Mouse (Mus musculus) ZHBTc4 (cell line): ENCODE measurements at regions not wholly inside any gene's neighbourhood (a gene's known extent, or its start where the extent isn't known, plus 50 kb on each side); places are given as distances from the start of the nearest gene placed in this dataset.

Experiments
- DNase-seq: peaks from one replicate; pipeline ENCODE4 v3.0.0-alpha.2; 2011; ENCODE audit warnings: low read depth, low spot score

- no peak for DNase-seq
These were observed 166.0 kb downstream of the Mreg start for GRCm38 (mm10) chr1:72046072-72046471.

- DNase-seq = peak; percentile 56
These were observed 173.6 kb downstream of the Mreg start for GRCm38 (mm10) chr1:72038518-72038917.

DNA sequence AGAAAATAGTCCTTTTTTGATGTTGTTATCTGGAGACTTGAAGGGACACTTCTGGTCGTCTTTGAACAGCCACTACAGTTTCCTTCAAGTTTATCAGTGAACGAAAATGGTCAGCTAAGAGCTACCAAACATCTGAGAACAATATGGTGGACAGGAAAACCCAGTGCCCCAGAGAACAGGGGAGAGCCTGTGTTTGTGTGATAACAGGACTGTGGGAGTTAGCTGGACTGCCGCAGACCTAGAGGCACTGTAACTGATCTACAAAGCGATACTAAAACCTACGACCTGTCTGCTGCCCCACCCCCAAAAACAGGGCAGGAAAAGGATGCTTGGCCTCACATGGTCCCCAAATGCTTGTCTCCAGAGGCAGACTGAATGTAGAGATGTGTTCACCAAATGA is 175.5 kb downstream of the Mreg start:
- DNase-seq = no peak

DNA sequence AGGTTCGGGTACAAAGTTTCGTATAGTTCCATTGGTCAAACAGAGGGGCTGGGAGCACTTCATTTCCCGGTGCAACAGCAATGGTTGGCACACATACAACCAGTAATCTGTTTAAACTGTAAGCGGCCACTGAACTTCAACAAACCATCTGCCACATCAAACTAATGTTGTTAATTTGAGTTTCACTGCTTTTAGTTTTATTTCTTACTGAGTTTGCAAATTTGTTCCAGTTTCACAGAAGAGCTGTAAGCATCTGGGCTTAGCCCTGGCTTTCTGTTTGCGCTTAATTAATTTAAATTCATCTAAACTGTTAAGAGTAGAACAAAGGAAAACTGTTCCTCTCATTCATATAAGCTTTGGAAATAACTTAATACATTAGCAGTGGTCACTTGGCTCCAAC is 176.0 kb downstream of the Mreg start:
- no peak for DNase-seq

GRCm38 (mm10) chr1:72033941-72034340 is 178.2 kb downstream of the Mreg start:
- no peak for DNase-seq

DNA sequence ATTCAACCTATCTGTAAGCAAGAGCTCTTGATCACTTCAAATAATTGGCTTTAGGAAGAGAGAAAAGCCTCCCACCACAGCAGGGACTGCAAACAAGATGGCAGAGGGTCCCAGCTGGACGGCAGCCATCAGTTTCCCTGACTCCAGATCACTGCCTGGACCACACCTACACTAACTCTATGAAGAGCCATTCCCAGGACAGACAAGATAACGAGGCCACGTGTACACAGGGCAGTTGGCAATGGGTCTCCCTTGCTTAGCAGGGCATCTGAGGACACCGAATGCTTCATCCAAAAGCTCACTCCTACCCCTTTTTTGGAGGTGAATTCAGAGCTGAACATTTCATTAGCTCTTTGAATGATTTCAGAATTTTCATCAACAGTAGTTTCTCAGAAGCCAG is 179.9 kb downstream of the Mreg start:
- no peak for DNase-seq

GRCm38 (mm10) chr1:72030763-72031405 is 181.2 kb downstream of the Mreg start:
- no peak for DNase-seq

DNA sequence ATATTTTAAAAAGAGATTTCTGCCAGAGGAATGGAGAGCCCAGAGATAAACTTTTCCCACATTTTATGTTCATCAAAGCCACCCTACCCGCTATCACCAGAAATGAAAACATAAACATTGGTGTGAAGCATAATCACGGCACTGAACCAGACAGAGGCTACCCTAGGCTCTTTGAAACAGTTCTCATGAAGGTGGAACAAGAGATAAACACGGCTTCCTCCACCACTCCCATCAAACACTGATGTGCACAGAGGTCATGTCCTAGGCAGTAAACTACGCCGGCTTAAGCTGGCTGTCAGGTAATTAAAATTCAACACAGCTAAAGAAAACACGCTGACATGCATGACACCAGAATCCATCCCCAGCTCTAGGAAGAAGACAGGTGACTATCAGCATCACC is 182.5 kb downstream of the Mreg start:
- no peak for DNase-seq

GRCm38 (mm10) chr1:72026861-72027260 is 185.2 kb downstream of the Mreg start:
- no peak for DNase-seq

DNA sequence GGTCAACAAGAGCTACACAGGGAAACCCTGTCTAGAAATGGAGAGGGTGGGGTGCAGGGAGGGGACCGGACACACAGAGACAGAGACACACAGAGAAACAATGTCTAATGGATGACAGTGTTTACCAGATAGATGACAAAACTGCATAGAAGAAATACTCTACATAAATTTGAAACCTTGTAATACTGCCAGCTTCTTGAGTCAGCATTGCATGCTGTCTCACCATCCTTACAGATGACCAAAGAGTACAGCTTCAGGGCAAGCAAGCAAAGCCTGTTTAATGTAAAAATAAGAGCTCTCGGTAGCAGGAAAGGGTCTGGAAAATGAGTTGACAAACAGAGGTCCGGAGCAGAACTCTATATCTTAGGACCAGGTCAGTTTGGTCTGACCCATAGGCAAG is 189.5 kb downstream of the Mreg start:
- DNase-seq = no peak

GRCm38 (mm10) chr1:72018479-72019222 is 193.5 kb downstream of the Mreg start:
- DNase-seq = no peak

DNA sequence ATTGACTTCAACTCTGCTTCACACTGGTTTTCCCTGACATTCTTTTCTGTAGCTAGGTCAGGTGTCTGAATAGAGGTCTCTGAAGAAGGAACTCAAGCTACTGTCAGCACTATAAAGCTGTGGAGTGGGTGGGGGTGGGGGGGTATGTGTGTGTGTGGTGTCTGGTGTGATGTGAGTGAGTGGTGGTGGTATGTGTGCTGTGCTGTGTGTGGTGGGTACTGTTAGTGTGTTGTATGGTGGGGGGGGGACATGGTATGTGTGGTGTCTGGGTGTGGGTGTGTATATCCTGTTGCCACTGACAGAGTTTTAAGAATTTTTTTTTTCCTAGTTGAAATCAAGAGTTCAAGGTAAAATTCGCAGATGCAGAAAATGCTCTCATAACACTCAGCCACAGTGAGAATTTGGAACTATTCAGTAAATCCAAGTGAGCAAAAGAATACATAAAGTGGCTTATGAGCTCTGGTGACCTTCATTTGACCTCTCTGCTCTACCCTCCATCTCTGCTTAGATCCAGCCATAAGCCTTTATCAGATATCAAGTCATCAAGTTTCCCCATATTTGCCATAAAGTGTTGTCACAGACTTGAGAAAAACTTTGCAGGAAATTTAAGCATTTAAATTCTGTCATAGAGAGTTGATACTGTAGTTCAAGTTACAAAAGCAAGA is 194.2 kb downstream of the Mreg start:
- peak; percentile 49 for DNase-seq

DNA sequence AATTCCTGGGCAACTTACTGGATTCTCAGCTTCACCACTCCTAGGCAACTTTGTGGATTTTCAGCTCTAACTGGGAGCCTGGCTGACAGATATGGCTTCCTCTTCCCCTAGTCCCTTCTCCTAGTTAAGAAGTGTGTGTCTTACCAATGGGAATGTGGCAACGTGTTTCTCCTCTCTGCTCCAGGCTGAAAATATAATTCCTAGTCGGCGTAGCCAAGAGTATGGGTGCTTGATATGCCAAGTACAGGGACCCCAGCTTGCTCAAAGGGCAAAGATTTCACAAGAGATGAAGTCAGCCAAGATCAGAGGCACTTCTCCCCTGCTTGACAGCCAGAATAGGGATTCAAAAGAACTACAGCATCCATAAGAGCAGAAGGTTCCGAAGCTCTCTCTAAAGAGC is 196.6 kb downstream of the Mreg start:
- no peak for DNase-seq

- DNase-seq = no peak
These were observed 197.5 kb downstream of the Mreg start for GRCm38 (mm10) chr1:72014580-72014979.

DNA sequence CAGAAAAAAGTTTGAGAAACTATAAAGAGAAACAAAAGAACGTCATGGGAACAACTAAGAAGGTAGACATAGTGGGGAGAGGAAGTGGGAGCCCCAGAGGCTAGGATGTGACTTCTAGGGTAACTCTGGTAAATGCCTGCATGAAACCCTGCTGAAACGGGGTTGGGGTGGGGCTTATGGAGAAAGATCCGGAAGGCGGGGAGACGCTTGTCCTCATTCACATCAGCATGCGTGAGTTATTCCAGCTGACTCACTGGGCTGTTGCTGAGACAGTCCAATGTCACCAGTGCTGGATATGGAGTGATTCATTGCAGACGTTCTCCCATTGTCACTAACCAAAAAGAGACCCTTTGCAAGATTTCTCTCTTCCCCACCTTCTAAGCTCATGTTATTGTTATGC is 198.2 kb downstream of the Mreg start:
- DNase-seq = no peak

DNA sequence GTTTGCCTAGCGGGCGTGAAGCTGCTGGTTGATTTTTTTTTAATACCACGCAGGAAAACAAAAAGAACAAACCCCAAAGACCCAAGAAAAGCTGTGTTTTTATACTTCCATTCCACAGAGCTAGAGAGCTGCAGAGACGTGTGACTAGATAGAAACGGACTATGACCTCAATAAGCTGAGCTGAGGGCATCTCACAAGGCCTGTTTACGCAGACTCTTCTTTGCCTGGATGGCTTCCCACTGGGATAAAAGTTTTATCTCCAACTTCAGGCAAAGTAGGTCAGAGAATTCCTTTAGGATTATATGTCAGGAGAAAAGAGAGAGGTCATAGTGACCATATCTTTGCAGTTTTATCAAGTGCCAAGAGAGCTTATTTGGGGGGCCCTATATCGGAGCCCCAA is 199.4 kb downstream of the Mreg start:
- no peak for DNase-seq

- peak; percentile 41 for DNase-seq
These were observed 202.7 kb downstream of the Mreg start for GRCm38 (mm10) chr1:72009270-72009928.

- no peak for DNase-seq
These were observed 205.3 kb downstream of the Mreg start for GRCm38 (mm10) chr1:72006696-72007291.

DNA sequence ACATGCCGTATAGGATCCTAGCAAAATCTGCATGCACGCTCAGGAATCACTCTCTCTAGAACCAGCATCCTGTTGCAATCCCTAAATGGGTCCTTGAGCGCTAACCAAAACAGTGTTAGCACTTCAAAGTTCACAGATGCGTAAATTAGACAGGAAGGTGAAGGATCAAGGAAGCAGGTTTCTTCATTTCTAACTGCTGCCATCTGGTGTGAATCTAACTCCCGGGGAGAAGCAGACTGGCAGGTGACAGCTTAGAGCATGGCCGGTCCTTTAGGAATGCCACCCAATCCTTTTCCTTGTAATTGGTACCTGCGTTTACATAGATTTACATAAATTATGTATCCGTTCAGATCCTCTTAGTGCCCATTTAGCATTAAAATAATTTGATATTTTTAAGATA is 206.2 kb downstream of the Mreg start:
- DNase-seq = peak; percentile 42

DNA sequence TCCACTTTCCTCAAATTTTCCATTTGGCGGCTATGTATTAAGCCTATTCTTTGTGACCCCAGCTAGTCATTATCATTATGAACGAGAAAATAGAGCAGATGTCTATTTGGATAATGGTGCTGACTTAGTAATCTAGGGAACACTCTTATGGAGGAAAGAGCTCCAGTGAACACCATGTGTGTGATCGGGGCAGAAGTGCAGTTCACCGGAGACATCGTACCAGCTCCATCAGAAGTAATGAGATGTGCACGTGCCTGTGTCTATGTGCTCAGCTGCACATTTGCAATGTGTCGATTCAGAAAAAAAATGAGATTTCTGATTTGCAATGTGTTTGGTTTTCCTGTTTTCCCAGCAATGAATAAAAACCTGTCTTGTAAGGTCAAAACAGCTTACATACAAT is 206.6 kb downstream of the Mreg start:
- DNase-seq = no peak

GRCm38 (mm10) chr1:72003424-72004278 is 208.5 kb downstream of the Mreg start:
- no peak for DNase-seq
